Mouse (Mus musculus): ENCODE measurements around the gene Asphd1. TPM values are rescaled to one million over a fixed set of nuclear protein-coding genes. Genes with fewer than 3 reads are reported as not detected.

The Asphd1 gene
- polyA plus RNA-seq, 1 experiment from 2014 or later = 0.39 TPM

DNA sequence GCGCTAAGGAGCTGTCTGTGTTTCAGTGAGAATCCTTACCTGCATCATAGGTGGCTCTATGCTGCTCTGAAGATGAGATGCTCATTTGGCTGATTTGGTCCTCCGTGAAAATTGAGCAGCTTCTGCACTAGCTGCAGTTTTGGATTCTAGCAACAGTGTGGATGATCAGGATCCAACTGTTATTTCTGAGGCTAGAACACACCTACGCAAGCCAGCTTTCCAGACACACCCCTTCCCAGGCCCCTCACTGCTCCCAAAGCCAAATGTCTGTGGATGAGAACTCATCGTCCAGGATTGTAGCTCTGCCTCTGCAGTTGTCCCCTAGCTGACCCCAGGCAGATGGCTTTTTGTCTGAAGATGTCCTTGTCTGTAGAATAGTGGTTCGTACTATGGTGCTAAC, 11.7 kb upstream of the Asphd1 start:
- H3K27me3 ChIP-seq (replicated peaks; ENCODE audit: control insufficient read depth, insufficient read depth, low read length) = peaks cover 18% of the 10 kb centered on the region
- no peak overlapping the region for H3K4me2 ChIP-seq (ENCODE audit: low read length)
- no peak overlapping the region for H3K9ac ChIP-seq (ENCODE audit: low read length)
- H3K27ac ChIP-seq (ENCODE audit: low read depth) = no peak overlapping the region
- 81% methylated on average over 5 of the region's 5 CpGs for WGBS
- no peaks in the 10 kb centered on the region for H3K9me3 ChIP-seq (ENCODE audit: control insufficient read depth, low read length)
- H3K36me3 ChIP-seq (ENCODE audit: control insufficient read depth, insufficient read depth, low read length) = no peaks in the 10 kb centered on the region
- H3K4me1 ChIP-seq (replicated peaks; ENCODE audit: control insufficient read depth, insufficient read depth, low read length) = no peaks in the 10 kb centered on the region
- H3K4me3 ChIP-seq (ENCODE audit: low read depth, low read length) = no peak overlapping the region
- ATAC-seq (replicated peaks; ENCODE audit: low FRiP score, low TSS enrichment, low read depth) (no peak), DNase-seq (ENCODE audit: low spot score) (no peak)

GRCm38 (mm10) chr7:126959780-126960179, 10.4 kb upstream of the Asphd1 start:
- H3K36me3 ChIP-seq (ENCODE audit: control insufficient read depth, insufficient read depth, low read length) = no peaks in the 10 kb centered on the region
- no peaks in the 10 kb centered on the region for H3K4me1 ChIP-seq (replicated peaks; ENCODE audit: control insufficient read depth, insufficient read depth, low read length)
- ATAC-seq (replicated peaks; ENCODE audit: low FRiP score, low TSS enrichment, low read depth) (no peak), DNase-seq (ENCODE audit: low spot score) (no peak)
- H3K9ac ChIP-seq (ENCODE audit: low read length) = no peak overlapping the region
- no peak overlapping the region for H3K4me2 ChIP-seq (ENCODE audit: low read length)
- H3K27me3 ChIP-seq (replicated peaks; ENCODE audit: control insufficient read depth, insufficient read depth, low read length) = peaks cover 18% of the 10 kb centered on the region
- H3K27ac ChIP-seq (ENCODE audit: low read depth) = no peak overlapping the region
- WGBS = 65% methylated on average over 9 of the region's 9 CpGs
- H3K9me3 ChIP-seq (ENCODE audit: control insufficient read depth, low read length) = no peaks in the 10 kb centered on the region
- no peak overlapping the region for H3K4me3 ChIP-seq (ENCODE audit: low read depth, low read length)

DNA sequence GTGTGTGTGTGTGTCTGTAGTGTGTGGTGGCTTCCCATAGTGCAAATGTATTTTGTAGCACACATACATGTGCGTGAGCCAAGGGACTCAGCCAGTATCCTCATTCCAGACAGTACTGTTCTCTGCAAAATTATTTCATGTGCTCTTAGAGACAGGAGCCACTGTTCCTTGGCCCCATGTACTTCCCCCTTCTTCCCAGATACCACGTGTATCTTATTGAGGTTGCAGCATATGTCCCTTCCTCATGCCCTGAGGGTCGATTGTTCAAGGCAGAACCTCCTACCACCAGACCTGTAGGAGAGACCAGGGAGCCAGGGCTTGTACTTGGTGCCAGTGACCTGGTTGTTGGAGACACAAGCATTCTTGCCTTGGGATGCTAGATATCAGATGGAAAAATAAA, 5.7 kb upstream of the Asphd1 start:
- Histone ChIP-seq H3K27ac (ENCODE audit: low read depth) (no peak overlapping the region), H3K4me1 (replicated peaks; ENCODE audit: control insufficient read depth, insufficient read depth, low read length) (no peaks in the 10 kb centered on the region), H3K4me2 (ENCODE audit: low read length) (no peak overlapping the region), H3K36me3 (ENCODE audit: control insufficient read depth, insufficient read depth, low read length) (no peaks in the 10 kb centered on the region), H3K9ac (ENCODE audit: low read length) (no peak overlapping the region), H3K9me3 (ENCODE audit: control insufficient read depth, low read length) (no peaks in the 10 kb centered on the region), H3K4me3 (ENCODE audit: low read depth, low read length) (no peak overlapping the region), H3K27me3 (replicated peaks; ENCODE audit: control insufficient read depth, insufficient read depth, low read length) (peaks cover 20% of the 10 kb centered on the region)
- 67% methylated on average over 3 of the region's 3 CpGs for WGBS
- ATAC-seq (replicated peaks; ENCODE audit: low FRiP score, low TSS enrichment, low read depth) = no peak
- DNase-seq (ENCODE audit: low spot score) = no peak

DNA sequence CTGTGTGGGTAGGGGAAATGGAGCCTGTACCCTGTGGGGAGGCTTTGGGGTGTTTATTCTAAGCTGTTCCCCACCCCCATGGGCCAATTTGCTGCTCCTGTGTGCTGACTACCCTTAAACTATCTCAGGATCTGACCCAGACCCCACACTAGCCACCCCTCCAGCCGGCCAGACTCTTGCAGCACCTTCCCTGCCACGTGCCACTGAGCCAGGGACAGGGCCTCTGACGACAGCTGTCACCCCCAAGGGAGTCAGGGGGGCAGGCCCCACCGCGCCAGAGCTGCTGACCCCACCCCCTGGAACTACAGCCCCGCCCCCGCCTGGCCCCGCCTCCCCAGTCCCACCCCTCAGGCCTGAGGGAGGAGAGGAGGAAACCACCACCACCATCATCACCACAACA, 3.3 kb upstream of the Asphd1 start:
- Histone ChIP-seq H3K4me1 (replicated peaks; ENCODE audit: control insufficient read depth, insufficient read depth, low read length) (peaks cover 3% of the 10 kb centered on the region; the same call in 1 of the 2 replicates), H3K27ac (ENCODE audit: low read depth) (no peak overlapping the region), H3K36me3 (ENCODE audit: control insufficient read depth, insufficient read depth, low read length) (no peaks in the 10 kb centered on the region), H3K4me2 (ENCODE audit: low read length) (no peak overlapping the region), H3K9me3 (ENCODE audit: control insufficient read depth, low read length) (no peaks in the 10 kb centered on the region), H3K27me3 (replicated peaks; ENCODE audit: control insufficient read depth, insufficient read depth, low read length) (peaks cover 23% of the 10 kb centered on the region), H3K4me3 (ENCODE audit: low read depth, low read length) (no peak overlapping the region), H3K9ac (ENCODE audit: low read length) (no peak overlapping the region)
- DNase-seq (ENCODE audit: low spot score) (no peak), ATAC-seq (replicated peaks; ENCODE audit: low FRiP score, low TSS enrichment, low read depth) (no peak)
- WGBS = 1% methylated on average over 8 of the region's 8 CpGs

DNA sequence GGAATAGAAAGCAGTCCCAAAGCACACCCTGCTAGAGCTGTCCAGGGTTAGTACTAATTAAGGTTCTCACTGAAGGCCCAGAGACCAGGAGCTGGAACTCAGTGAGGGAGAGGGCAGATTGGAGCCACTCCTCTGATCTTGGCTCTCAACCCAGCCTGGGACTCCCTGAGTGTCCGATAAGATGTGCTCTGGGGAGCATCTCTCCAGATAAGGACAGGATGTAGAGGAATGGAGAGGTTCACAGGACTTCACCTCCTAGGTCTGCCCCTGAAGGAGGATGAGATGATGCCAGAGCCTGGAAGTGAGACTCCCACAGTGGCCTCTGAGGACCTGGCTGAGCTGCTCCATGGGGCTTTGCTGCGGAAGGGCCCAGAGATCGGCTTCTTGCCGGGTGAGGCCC, 2.4 kb upstream of the Asphd1 start:
- H3K27me3 ChIP-seq (replicated peaks; ENCODE audit: control insufficient read depth, insufficient read depth, low read length) = peaks cover 23% of the 10 kb centered on the region
- ATAC-seq (replicated peaks; ENCODE audit: low FRiP score, low TSS enrichment, low read depth) (no peak), DNase-seq (ENCODE audit: low spot score) (no peak)
- H3K4me1 ChIP-seq (replicated peaks; ENCODE audit: control insufficient read depth, insufficient read depth, low read length) = peaks cover 3% of the 10 kb centered on the region; the same call in 1 of the 2 replicates
- no peaks in the 10 kb centered on the region for H3K36me3 ChIP-seq (ENCODE audit: control insufficient read depth, insufficient read depth, low read length)
- H3K9ac ChIP-seq (ENCODE audit: low read length) = no peak overlapping the region
- H3K4me3 ChIP-seq (ENCODE audit: low read depth, low read length) = no peak overlapping the region
- H3K9me3 ChIP-seq (ENCODE audit: control insufficient read depth, low read length) = no peaks in the 10 kb centered on the region
- 26% methylated on average over 4 of the region's 4 CpGs for WGBS
- H3K27ac ChIP-seq (ENCODE audit: low read depth) = no peak overlapping the region
- no peak overlapping the region for H3K4me2 ChIP-seq (ENCODE audit: low read length)

GRCm38 (mm10) chr7:126950647-126951615, 1.5 kb upstream of the Asphd1 start:
- peak overlapping the region; percentile 99; the same call in 1 of the 2 replicates for H3K4me2 ChIP-seq (ENCODE audit: low read length)
- H3K9ac ChIP-seq (ENCODE audit: low read length) = no peak overlapping the region
- 8% methylated on average over 26 of the region's 26 CpGs for WGBS
- no peaks in the 10 kb centered on the region for H3K9me3 ChIP-seq (ENCODE audit: control insufficient read depth, low read length)
- peaks cover 3% of the 10 kb centered on the region; the same call in 1 of the 2 replicates for H3K4me1 ChIP-seq (replicated peaks; ENCODE audit: control insufficient read depth, insufficient read depth, low read length)
- peaks cover 23% of the 10 kb centered on the region for H3K27me3 ChIP-seq (replicated peaks; ENCODE audit: control insufficient read depth, insufficient read depth, low read length)
- no peak for ATAC-seq (replicated peaks; ENCODE audit: low FRiP score, low TSS enrichment, low read depth)
- no peak overlapping the region for H3K4me3 ChIP-seq (ENCODE audit: low read depth, low read length)
- no peak overlapping the region for H3K27ac ChIP-seq (ENCODE audit: low read depth)
- no peaks in the 10 kb centered on the region for H3K36me3 ChIP-seq (ENCODE audit: control insufficient read depth, insufficient read depth, low read length)
- no peak for DNase-seq (ENCODE audit: low spot score)

DNA sequence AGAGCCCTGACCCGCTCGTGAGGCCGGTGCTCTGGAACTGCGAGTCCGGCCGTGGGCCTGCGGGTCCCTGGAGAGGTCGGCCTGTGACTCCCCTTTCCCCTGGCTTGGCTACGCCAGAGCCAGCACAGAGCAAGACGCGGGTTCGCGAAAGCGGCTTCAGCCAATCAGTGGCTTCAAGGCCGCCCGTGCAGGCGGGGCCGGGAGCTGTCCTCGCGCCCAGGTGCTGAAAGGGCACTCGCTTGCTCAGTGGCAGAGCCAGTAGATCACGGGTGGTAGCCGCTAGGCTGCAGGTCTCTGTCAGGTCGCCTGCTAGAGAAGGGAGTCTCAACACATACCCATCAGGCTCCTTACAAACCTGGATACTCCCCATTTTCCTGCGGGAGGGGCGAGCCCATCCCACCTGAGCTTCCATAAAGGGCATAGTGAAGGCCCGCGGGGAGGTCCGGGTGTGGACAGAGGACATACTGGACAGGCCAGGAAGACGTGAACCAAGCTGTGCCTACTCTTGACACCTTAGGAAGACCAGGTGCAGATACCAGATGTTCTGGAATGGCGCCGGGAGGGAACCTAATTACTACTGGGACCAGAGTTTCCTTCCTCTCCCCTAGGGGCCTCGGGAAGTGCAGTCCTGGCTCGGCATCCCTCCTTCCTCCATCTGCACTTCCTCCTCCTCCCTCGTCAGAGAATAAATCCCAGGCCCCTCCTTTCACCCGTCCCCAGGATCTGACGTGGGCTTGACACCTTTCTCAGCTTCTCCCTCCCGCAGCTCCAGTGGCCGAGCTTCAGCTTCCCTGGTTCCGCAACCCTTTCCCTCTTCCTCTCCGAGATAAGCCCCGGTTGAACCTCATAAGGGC, 638 bp upstream of the Asphd1 start, which contains the start of gene Sez6l2:
Gene Sez6l2 (plus strand): TSS at position 771 of the 854 bp plus-strand sequence.
- H3K36me3 ChIP-seq (ENCODE audit: control insufficient read depth, insufficient read depth, low read length) = 0 out of 2 replicates have a peak, but pooled peaks cover 3% of the 10 kb centered on the region
- peaks cover 23% of the 10 kb centered on the region for H3K27me3 ChIP-seq (replicated peaks; ENCODE audit: control insufficient read depth, insufficient read depth, low read length)
- H3K4me2 ChIP-seq (ENCODE audit: low read length) = peak within 1 kb of the TSS; percentile 99
- DNase-seq (ENCODE audit: low spot score) = peak; percentile 97
- under 1% methylated on average over 42 of the region's 42 CpGs for WGBS
- H3K9ac ChIP-seq (ENCODE audit: low read length) = no peak within 1 kb of the TSS
- peak within 1 kb of the TSS; percentile 40 for H3K4me3 ChIP-seq (ENCODE audit: low read depth, low read length)
- ATAC-seq (replicated peaks; ENCODE audit: low FRiP score, low TSS enrichment, low read depth) = peak; percentile 84
- no peak within 1 kb of the TSS for H3K27ac ChIP-seq (ENCODE audit: low read depth)
- H3K4me1 ChIP-seq (replicated peaks; ENCODE audit: control insufficient read depth, insufficient read depth, low read length) = peaks cover 3% of the 10 kb centered on the region; the same call in 1 of the 2 replicates
- no peaks in the 10 kb centered on the region for H3K9me3 ChIP-seq (ENCODE audit: control insufficient read depth, low read length)

- DNase-seq (ENCODE audit: low spot score) = no peak
- peaks cover 10% of the 10 kb centered on the region; the same call in 1 of the 2 replicates for H3K36me3 ChIP-seq (ENCODE audit: control insufficient read depth, insufficient read depth, low read length)
- no peak overlapping the region for H3K27ac ChIP-seq (ENCODE audit: low read depth)
- no peak overlapping the region for H3K4me3 ChIP-seq (ENCODE audit: low read depth, low read length)
- H3K27me3 ChIP-seq (replicated peaks; ENCODE audit: control insufficient read depth, insufficient read depth, low read length) = peaks cover 23% of the 10 kb centered on the region
- H3K4me2 ChIP-seq (ENCODE audit: low read length) = no peak overlapping the region; the same call in 1 of the 2 replicates
- H3K9ac ChIP-seq (ENCODE audit: low read length) = no peak overlapping the region
- 76% methylated on average over 10 of the region's 10 CpGs for WGBS
- peaks cover 3% of the 10 kb centered on the region; the same call in 1 of the 2 replicates for H3K4me1 ChIP-seq (replicated peaks; ENCODE audit: control insufficient read depth, insufficient read depth, low read length)
- no peak for ATAC-seq (replicated peaks; ENCODE audit: low FRiP score, low TSS enrichment, low read depth)
- no peaks in the 10 kb centered on the region for H3K9me3 ChIP-seq (ENCODE audit: control insufficient read depth, low read length)
These were observed 756 bp downstream of the Asphd1 start for GRCm38 (mm10) chr7:126948626-126949025.
